Mouse (Mus musculus) heart, adult 2 months (tissue): ENCODE measurements around the gene Rcan1. TPM values are rescaled to one million over a fixed set of nuclear protein-coding genes. Genes with fewer than 3 reads are reported as not detected.

Source experiments
- DNase-seq, 2 experiments: peaks; one replicate each; pipeline ENCODE4 v3.0.0; 2021
- H3K27ac ChIP-seq: fragments of 200-600 bp; 2 replicates; pipeline ENCODE4 v1.8.1; 2022
- H3K27me3 ChIP-seq: fragments of 200-500 bp; 2 replicates; pipeline ENCODE4 v1.6.1; 2012; ENCODE audit warnings: mild to moderate bottlenecking, low read length, inconsistent platforms, mixed read lengths; ENCODE audit not compliant: control insufficient read depth, insufficient read depth
- H3K36me3 ChIP-seq: fragments of 200-500 bp; 2 replicates; pipeline ENCODE4 v1.6.1; 2012; ENCODE audit warnings: low read length, inconsistent platforms; ENCODE audit not compliant: control insufficient read depth, insufficient read depth
- H3K4me1 ChIP-seq: fragments of 200-500 bp; 2 replicates; pipeline ENCODE4 v1.6.1; 2011; ENCODE audit warnings: low read length; ENCODE audit not compliant: control insufficient read depth, insufficient read depth
- H3K4me3 ChIP-seq: fragments of 200-600 bp; 2 replicates; pipeline ENCODE4 v1.8.1; 2022
- H3K79me2 ChIP-seq: fragments of 200-500 bp; replicated peaks from 2 replicates; pipeline ENCODE4 v1.6.1; 2012; ENCODE audit warnings: mild to moderate bottlenecking, inconsistent platforms, low read length, moderate library complexity, mixed read lengths; ENCODE audit not compliant: control insufficient read depth, insufficient read depth
- H3K9ac ChIP-seq: fragments of 200-500 bp; 2 replicates; pipeline ENCODE4 v1.6.1; 2012; ENCODE audit warnings: low read depth, mild to moderate bottlenecking, control low read depth, inconsistent platforms, low read length, mixed read lengths
- CTCF ChIP-seq: fragments of 200-600 bp; IDR thresholded peaks from 2 replicates; pipeline ENCODE4 v1.8.1; 2022; ENCODE audit warnings: antibody characterized with exemption, mild to moderate bottlenecking, moderate library complexity
- EP300 ChIP-seq: fragments of 200-500 bp; IDR thresholded peaks from 2 replicates; pipeline ENCODE4 v1.6.1; 2011; ENCODE audit warnings: low read depth, low read length, control low read depth; ENCODE audit not compliant: insufficient read depth
- POLR2A ChIP-seq: fragments of 200-500 bp; IDR thresholded peaks from 2 replicates; pipeline ENCODE4 v1.6.1; 2011; ENCODE audit warnings: mild to moderate bottlenecking, low read depth, low read length, control low read depth; ENCODE audit not compliant: insufficient read depth
- WGBS: fragments of 180-500 bp; shearing (Covaris S2); methylation state at CpG from one replicate; pipeline ENCODE4 v1.1.7; 2018; 5-methylcytosine and 5-hydroxymethylcytosine counted together
- intact Hi-C: fragments of 180-260 bp; cut with DNase I; formaldehyde crosslinking; loops from one replicate; pipeline ENCODE4 v1.15.1; 2025
- polyA plus RNA-seq: library from polyadenylated mRNA; depleted of rRNA; stranded (reverse); fragments of >200 nt; gene quantifications from 2 replicates; pipeline ENCODE4 v1.2.3, GENCODE M21; 2012; rRNA removed
- total RNA-seq, 2 experiments: library from RNA; stranded (reverse); gene quantifications; 2 replicates each; pipeline ENCODE4 v1.2.3; 2021

Rcan1 gene
- total and polyA plus RNA-seq, 3 experiments, result 40.7 to 112 (median 63.0) TPM

DNA sequence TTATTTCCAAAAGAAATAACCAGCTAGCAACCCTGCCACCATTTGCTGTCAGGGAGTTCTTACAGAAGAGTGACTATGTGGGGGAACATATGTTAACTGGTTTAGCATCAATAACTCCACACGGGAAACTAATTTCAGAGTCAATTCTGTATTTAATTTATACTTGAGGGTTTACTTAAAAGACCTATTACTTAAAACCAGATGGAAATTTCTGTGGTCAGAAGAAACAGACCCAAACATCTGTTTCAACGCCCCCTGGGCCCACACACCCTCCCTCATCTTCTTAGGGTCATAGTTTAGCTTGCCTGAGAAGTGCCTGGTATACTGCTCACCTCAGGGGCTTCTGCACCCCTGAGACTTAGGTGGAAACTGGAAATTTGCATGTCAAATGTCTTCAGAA lies 116.8 kb downstream of the Rcan1 start:
- 83% methylated on average over 2 of the region's 2 CpGs for WGBS
- H3K4me3 ChIP-seq, result no peak overlapping the region

DNA sequence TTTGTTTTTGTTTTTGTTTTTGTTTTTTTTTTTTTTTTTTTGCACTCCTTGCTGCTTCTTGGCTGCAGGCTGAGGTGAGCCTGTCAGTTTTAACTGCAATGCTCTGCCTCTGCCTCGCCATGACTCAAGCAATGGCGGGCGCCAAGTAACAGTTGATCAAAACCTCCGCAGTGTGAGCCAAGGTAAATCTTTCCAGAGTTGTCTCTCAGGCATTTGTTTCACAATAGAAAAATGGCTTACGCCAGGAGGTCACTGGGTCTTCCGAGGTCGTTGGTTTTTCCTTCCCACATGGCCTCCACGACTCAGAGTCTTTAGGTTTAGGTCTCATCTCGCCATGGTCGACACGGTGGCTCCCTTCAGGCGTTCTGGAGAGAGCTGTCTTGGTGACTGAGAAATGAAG lies 117.4 kb downstream of the Rcan1 start:
- Histone ChIP-seq H3K27ac (no peak overlapping the region), H3K79me2 (no peaks in the 10 kb centered on the region), H3K36me3 (no peaks in the 10 kb centered on the region), H3K4me3 (no peak overlapping the region), H3K27me3 (no peaks in the 10 kb centered on the region), H3K9ac (no peak overlapping the region), H3K4me1 (no peaks in the 10 kb centered on the region)
- TF ChIP-seq CTCF (no peak), POLR2A (no peak), EP300 (no peak)
- WGBS, result 81% methylated on average over 12 of the region's 12 CpGs
- no peak for DNase-seq
- intact Hi-C loops, result no loop called here

More for the DNA sequence above, 116.8 kb downstream of the Rcan1 start:
- no peaks in the 10 kb centered on the region for H3K79me2 ChIP-seq
- no peak for DNase-seq
- TF ChIP-seq POLR2A (no peak), EP300 (no peak), CTCF (no peak)
- no peaks in the 10 kb centered on the region for H3K36me3 ChIP-seq
- H3K9ac ChIP-seq, result no peak overlapping the region
- H3K27ac ChIP-seq, result no peak overlapping the region
- intact Hi-C loops, result no loop called here
- no peaks in the 10 kb centered on the region for H3K4me1 ChIP-seq
- H3K27me3 ChIP-seq, result no peaks in the 10 kb centered on the region

DNA sequence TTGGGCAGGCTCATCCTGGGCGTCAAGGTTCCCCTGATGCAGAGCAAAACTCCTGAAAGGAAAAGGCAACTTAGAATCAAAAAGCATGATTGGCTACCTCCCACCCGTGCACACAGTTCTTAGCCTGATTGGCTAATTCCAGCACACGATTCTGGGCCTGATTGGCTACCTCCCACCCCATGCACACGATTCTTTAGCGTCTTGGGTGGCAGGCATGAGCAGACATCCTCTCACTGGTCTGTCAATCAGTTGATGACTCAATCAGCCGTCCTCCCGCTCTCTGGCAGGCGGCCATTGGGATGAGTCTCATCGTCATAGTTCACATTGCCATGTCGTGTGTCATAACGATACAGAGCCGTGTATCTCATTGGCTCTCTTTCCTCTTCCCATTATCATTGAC lies 121.7 kb downstream of the Rcan1 start:
- WGBS, result 56% methylated on average over 12 of the region's 12 CpGs
- no peak overlapping the region for H3K27ac ChIP-seq
- TF ChIP-seq POLR2A (no peak), CTCF (no peak), EP300 (no peak)
- no peaks in the 10 kb centered on the region for H3K79me2 ChIP-seq
- no peak overlapping the region for H3K9ac ChIP-seq
- no peak for DNase-seq
- H3K4me1 ChIP-seq, result no peaks in the 10 kb centered on the region
- no peaks in the 10 kb centered on the region for H3K27me3 ChIP-seq
- H3K36me3 ChIP-seq, result no peaks in the 10 kb centered on the region
- no peak overlapping the region for H3K4me3 ChIP-seq
- intact Hi-C loops, result no loop called here

DNA sequence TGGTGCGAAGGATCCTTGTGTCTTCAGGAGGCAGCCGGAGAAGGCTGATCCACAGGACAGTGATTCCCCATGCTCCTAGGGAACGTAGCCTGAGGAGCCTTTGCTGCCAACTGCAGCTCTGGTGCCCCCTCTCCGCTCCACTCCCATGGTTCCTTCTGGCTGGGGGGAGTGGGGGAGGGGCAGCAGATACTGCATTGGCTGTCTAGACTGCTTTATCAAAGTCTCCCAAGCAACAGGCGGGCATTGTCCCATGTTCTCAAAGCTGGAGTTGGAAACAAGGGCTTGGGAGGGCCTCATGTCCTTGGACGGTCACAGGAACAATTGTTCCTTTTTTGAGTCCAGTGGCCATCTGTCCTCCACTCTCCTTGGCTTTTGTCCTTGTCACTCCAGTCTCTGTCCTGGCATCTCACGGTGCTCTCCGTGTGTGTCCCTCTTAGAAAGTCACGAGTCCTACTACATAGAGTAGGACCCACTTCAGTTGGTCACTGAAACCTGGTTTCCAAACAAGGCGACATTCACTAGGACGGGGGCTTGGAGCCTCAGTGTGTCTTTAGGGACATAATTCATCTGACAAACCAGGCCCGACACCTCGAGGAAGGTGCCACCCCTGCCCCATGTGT lies 124.3 kb downstream of the Rcan1 start:
- WGBS, result 50% methylated on average over 13 of the region's 13 CpGs
- Histone ChIP-seq H3K4me3 (no peak overlapping the region), H3K9ac (no peak overlapping the region; the same call in 1 of the 2 replicates), H3K27ac (peak overlapping the region; percentile 89), H3K27me3 (no peaks in the 10 kb centered on the region), H3K79me2 (no peaks in the 10 kb centered on the region), H3K36me3 (no peaks in the 10 kb centered on the region), H3K4me1 (no peaks in the 10 kb centered on the region)
- intact Hi-C loops, result no loop called here
- TF ChIP-seq CTCF (no peak), POLR2A (peak; percentile 66; the same call in 1 of the 2 replicates), EP300 (peak; percentile 67; the same call in 1 of the 2 replicates)
- DNase-seq, result peak; percentile 71 to 85

DNA sequence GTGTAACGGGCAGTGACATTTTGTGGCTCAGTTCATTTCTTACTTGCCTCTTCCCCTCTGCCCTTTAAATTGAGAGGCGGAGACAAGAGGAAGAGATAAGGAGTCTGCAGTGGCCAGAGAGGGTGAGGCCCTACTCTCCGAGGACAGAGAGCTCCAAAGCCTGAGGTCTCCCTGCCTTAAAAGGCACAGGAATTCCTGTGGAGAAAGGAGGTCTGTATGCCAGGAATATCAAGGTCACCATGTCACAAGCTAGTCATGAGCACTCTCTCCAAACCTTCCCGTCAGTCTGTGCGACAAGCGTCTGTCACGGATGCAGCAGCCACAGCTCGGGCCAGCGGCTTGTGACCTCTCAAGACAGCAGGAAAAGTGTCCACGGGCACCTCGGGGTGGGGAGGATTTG lies 125.5 kb downstream of the Rcan1 start:
- TF ChIP-seq POLR2A (no peak), CTCF (no peak), EP300 (peak; percentile 95)
- WGBS, result 11% methylated on average over 11 of the region's 11 CpGs
- intact Hi-C loops, result no loop called here
- Histone ChIP-seq H3K27me3 (no peaks in the 10 kb centered on the region), H3K4me1 (no peaks in the 10 kb centered on the region; the same call in 1 of the 2 replicates), H3K79me2 (no peaks in the 10 kb centered on the region), H3K36me3 (no peaks in the 10 kb centered on the region), H3K4me3 (no peak overlapping the region), H3K9ac (no peak overlapping the region), H3K27ac (peak overlapping the region; percentile 80)
- DNase-seq, result peak; percentile 66 to 82

Other genes with a start within 250 kb of the Rcan1 start
- not detected for gene Kcne2, start 178.5 kb downstream of the Rcan1 start, total RNA-seq
- not detected in 2 replicates for gene Kcne2, start 178.5 kb downstream of the Rcan1 start, polyA plus RNA-seq
- 10 to 100 TPM; 76.1 to 89.9 TPM for gene Smim11, start 169.6 kb downstream of the Rcan1 start, total RNA-seq
- 46.9 and 55.4 TPM in 2 replicates for gene Smim11, start 169.6 kb downstream of the Rcan1 start, polyA plus RNA-seq
- 1 to 10 TPM in 1 of 2 experiments, under 1 TPM in 1; 0.78 to 1.2 TPM for gene Fam243, start 149.4 kb downstream of the Rcan1 start, total RNA-seq
- gene Fam243, start 149.4 kb downstream of the Rcan1 start, polyA plus RNA-seq, result 0.14 and 0.20 TPM in 2 replicates
- 10 to 100 TPM in 1 of 2 experiments, 1 to 10 TPM in 1; 6.9 to 11.6 TPM for gene Kcne1, start 111.4 kb downstream of the Rcan1 start, total RNA-seq
- gene Kcne1, start 111.4 kb downstream of the Rcan1 start, polyA plus RNA-seq, result 34.8 and 36.5 TPM in 2 replicates
- gene Clic6, start 14.9 kb upstream of the Rcan1 start, total RNA-seq, result under 1 TPM; 0.07 to 0.18 TPM
- gene Clic6, start 14.9 kb upstream of the Rcan1 start, polyA plus RNA-seq, result 0.09 and 0.92 TPM in 2 replicates